Mouse (Mus musculus): Measurements from ENCODE around the gene Gm26741.

The Gm26741 gene

GRCm38 (mm10) chr10:52389438-52389837 lies 30.9 kb downstream of the Gm26741 start:
- no peak for DNase-seq (ENCODE audit: low spot score)

- no peak for DNase-seq (ENCODE audit: low spot score)
These were observed 32.6 kb downstream of the Gm26741 start for GRCm38 (mm10) chr10:52391208-52391607.

- DNase-seq (ENCODE audit: low spot score), result no peak
These were observed 38.1 kb downstream of the Gm26741 start for GRCm38 (mm10) chr10:52396647-52397046.

GRCm38 (mm10) chr10:52398715-52399114 lies 40.1 kb downstream of the Gm26741 start:
- no peak for DNase-seq (ENCODE audit: low spot score)

GRCm38 (mm10) chr10:52399722-52400121 lies 41.2 kb downstream of the Gm26741 start:
- DNase-seq (ENCODE audit: low spot score), result no peak

- DNase-seq (ENCODE audit: low spot score), result no peak
These were observed 46.6 kb downstream of the Gm26741 start for GRCm38 (mm10) chr10:52405160-52405559.

- no peak for DNase-seq (ENCODE audit: low spot score)
These were observed 49.0 kb downstream of the Gm26741 start for GRCm38 (mm10) chr10:52407526-52407925.
